Mouse (Mus musculus) erythroid progenitor cell, adult 5-6 weeks (primary cell): ENCODE results near the gene Scaf8. TPM values are rescaled to one million over a fixed set of nuclear protein-coding genes. Genes with fewer than 3 reads are reported as not detected.

ENCODE experiments used
- ATAC-seq: replicated peaks from 2 replicates; pipeline ENCODE4 v1.8.0; 2016; ENCODE audit warnings: moderate number of reproducible peaks, mild to moderate bottlenecking, moderate TSS enrichment, inconsistent platforms; ENCODE audit not compliant: poor library complexity, low FRiP score, severe bottlenecking
- total RNA-seq, 2 experiments: library from RNA; stranded (forward) in 1 of 2; stranded (reverse) in 1 of 2; fragments of 150-400 nt in 1 of 2; fragments of 186-747, 209-891 nt in 1 of 2; gene quantifications; 2 replicates each; pipeline versions ENCODE4 v1.2.3 to v1.2.4; 2015 to 2017; ENCODE audit warnings: low replicate concordance in 2 of 2

Scaf8 gene
- total RNA-seq, 2 experiments from 2014 or later = 40.9 to 41.9 TPM

- ATAC-seq = no peak
These were observed 130.3 kb downstream of the Scaf8 start for GRCm38 (mm10) chr17:3244881-3245739.

- no peak for ATAC-seq
These were observed 132.0 kb downstream of the Scaf8 start for GRCm38 (mm10) chr17:3246665-3247370.

Other genes with a start within 250 kb of the Scaf8 start
- gene Tiam2, start 211.6 kb downstream of the Scaf8 start, total RNA-seq (2015; ENCODE audit: low replicate concordance) = 3.2 and 3.8 TPM in 2 replicates
- 0.08 and 0.90 TPM in 2 replicates for gene Tiam2, start 211.6 kb downstream of the Scaf8 start, total RNA-seq (2017; ENCODE audit: low replicate concordance)